Mouse (Mus musculus) CH12.LX (cell line): Measurements from ENCODE around the gene Thoc7.

Experiments
- CHD2 ChIP-seq: IDR thresholded peaks from 2 replicates; pipeline ENCODE4 v1.6.1; 2011; ENCODE audit warnings: low read length, improper control_type of control experiment
- CTCF ChIP-seq, 2 experiments: IDR thresholded peaks in 1 of 2; conservative IDR thresholded peaks in 1 of 2; 2 replicates each; pipeline ENCODE4 v1.5.1; 2011 to 2012; ENCODE audit warnings: low read depth in 2 of 2, low read length in 2 of 2, improper control_type of control experiment in 1 of 2, inconsistent platforms in 1 of 2, mild to moderate bottlenecking in 1 of 2, moderate library complexity in 1 of 2
- ELF1 ChIP-seq: IDR thresholded peaks from 2 replicates; pipeline ENCODE4 v1.6.1; 2014; ENCODE audit warnings: low read depth, mild to moderate bottlenecking, inconsistent platforms, low read length, improper control_type of control experiment
- EP300 ChIP-seq: IDR thresholded peaks from 2 replicates; pipeline ENCODE4 v1.6.1; 2011; ENCODE audit warnings: low read length, improper control_type of control experiment
- MEF2A ChIP-seq: IDR thresholded peaks from 2 replicates; pipeline ENCODE4 v1.6.1; 2014; ENCODE audit warnings: low read depth, mild to moderate bottlenecking, inconsistent platforms, low read length, improper control_type of control experiment, borderline replicate concordance
- POLR2A ChIP-seq: IDR thresholded peaks from 2 replicates; pipeline ENCODE4 v1.6.1; 2011; ENCODE audit warnings: low read depth, mild to moderate bottlenecking, improper control_type of control experiment, low read length
- POLR2AphosphoS2 ChIP-seq: IDR thresholded peaks from 2 replicates; pipeline ENCODE4 v1.6.1; 2011; ENCODE audit warnings: low read depth, low read length, improper control_type of control experiment
- TCF12 ChIP-seq: IDR thresholded peaks from 2 replicates; pipeline ENCODE4 v1.6.1; 2014; ENCODE audit warnings: low read depth, mild to moderate bottlenecking, inconsistent platforms, low read length, improper control_type of control experiment
- USF1 ChIP-seq: IDR thresholded peaks from 2 replicates; pipeline ENCODE4 v1.6.1; 2014; ENCODE audit warnings: low read depth, mild to moderate bottlenecking, inconsistent platforms, low read length, improper control_type of control experiment
- USF2 ChIP-seq: conservative IDR thresholded peaks from 2 replicates; pipeline ENCODE4 v1.6.1; 2011; ENCODE audit warnings: low read depth, low read length, improper control_type of control experiment
- ZMIZ1 ChIP-seq: IDR thresholded peaks from 2 replicates; pipeline ENCODE4 v1.6.1; 2012; ENCODE audit warnings: low read depth, mild to moderate bottlenecking, inconsistent platforms, low read length, improper control_type of control experiment

GRCm38 (mm10) chr14:13963527-13963926 is 1.9 kb upstream of the Thoc7 start:
- no peak for TF ChIP-seq POLR2AphosphoS2
- no peak for TF ChIP-seq USF2
- no peak for TF ChIP-seq MEF2A
- TF ChIP-seq EP300, result no peak
- TF ChIP-seq CHD2, result no peak
- TF ChIP-seq CTCF (conservative IDR thresholded peaks at IDR 0.05 in 1 of 2, IDR thresholded peaks at IDR 0.05 in 1 of 2; ENCODE audit: low read depth in 2 of 2, low read length in 2 of 2), result no peak
- no peak for TF ChIP-seq TCF12
- no peak for TF ChIP-seq POLR2A
- TF ChIP-seq ZMIZ1, result no peak
- no peak for TF ChIP-seq USF1
- TF ChIP-seq ELF1, result no peak
